28 mouse cellular contexts compared by ENCODE assay signal in genomic region chr14:119892922-119893321, GRCm38 (mm10).
A peak's percentile ranks its signal among the peaks of the same experiment; 100 is the strongest.
DNase-seq lines count a peak whose midpoint lies in the region; ATAC-seq and TF ChIP-seq lines count a peak whose summit lies in the region.
"Had no signal": no experiment of that assay in that cellular context is flagged by ENCODE, and none has a peak within 500 bp of the region (broad histone marks: within the 10 kb centered on the region; RNA-seq: fewer than 3 reads in every experiment).

No protein-coding gene starts in this region.

- no peaks in the 10 kb centered on the region for H3K4me1 ChIP-seq in hindbrain, embryonic 14.5 days (replicated peaks; ENCODE audit: control insufficient read depth, insufficient read depth, low read length)
- no peaks in the 10 kb centered on the region for H3K4me1 ChIP-seq in hindbrain, postnatal 0 days (ENCODE audit: insufficient read depth, low read length)
- H3K4me1 ChIP-seq in midbrain, embryonic 13.5 days (replicated peaks): no peaks in the 10 kb centered on the region; the same call in 1 of the 2 replicates
- no peaks in the 10 kb centered on the region for H3K4me1 ChIP-seq in midbrain, embryonic 11.5 days (ENCODE audit: control insufficient read depth, insufficient read depth, low read length)
- H3K4me1 ChIP-seq in midbrain, embryonic 16.5 days (ENCODE audit: control insufficient read depth, insufficient read depth, low read length): no peaks in the 10 kb centered on the region
- H3K4me1 ChIP-seq: embryonic facial prominence, embryonic 12.5 days; embryonic facial prominence, embryonic 15.5 days; heart, embryonic 10.5 days had no signal

- H3K9me3 ChIP-seq in hindbrain, embryonic 14.5 days (ENCODE audit: control insufficient read depth, low read length): no peaks in the 10 kb centered on the region
- no peaks in the 10 kb centered on the region for H3K9me3 ChIP-seq in hindbrain, postnatal 0 days (ENCODE audit: low read length)
- H3K9me3 ChIP-seq in midbrain, embryonic 13.5 days: no peaks in the 10 kb centered on the region
- no peaks in the 10 kb centered on the region for H3K9me3 ChIP-seq in midbrain, embryonic 11.5 days (ENCODE audit: control insufficient read depth, low read length)
- no peaks in the 10 kb centered on the region for H3K9me3 ChIP-seq in midbrain, embryonic 16.5 days (replicated peaks; ENCODE audit: control insufficient read depth, low read length, poor library complexity, severe bottlenecking)
- H3K9me3 ChIP-seq: embryonic facial prominence, embryonic 12.5 days; embryonic facial prominence, embryonic 15.5 days; heart, embryonic 10.5 days; heart, embryonic 13.5 days had no signal

- no peaks in the 10 kb centered on the region for H3K36me3 ChIP-seq in hindbrain, embryonic 14.5 days (replicated peaks; ENCODE audit: control insufficient read depth, insufficient read depth)
- H3K36me3 ChIP-seq in hindbrain, postnatal 0 days (ENCODE audit: insufficient read depth, low read length): no peaks in the 10 kb centered on the region
- no peaks in the 10 kb centered on the region for H3K36me3 ChIP-seq in midbrain, embryonic 13.5 days
- no peaks in the 10 kb centered on the region for H3K36me3 ChIP-seq in midbrain, embryonic 11.5 days (ENCODE audit: control insufficient read depth, insufficient read depth, low read length)
- H3K36me3 ChIP-seq in midbrain, embryonic 16.5 days (ENCODE audit: control insufficient read depth, insufficient read depth, low read length): no peaks in the 10 kb centered on the region
- H3K36me3 ChIP-seq: embryonic facial prominence, embryonic 12.5 days; embryonic facial prominence, embryonic 15.5 days; G1E; heart, embryonic 10.5 days; heart, embryonic 13.5 days had no signal

- H3K4me2 ChIP-seq in hindbrain, embryonic 14.5 days (replicated peaks): no peak overlapping the region
- no peak overlapping the region for H3K4me2 ChIP-seq in hindbrain, postnatal 0 days (ENCODE audit: low read depth, low read length)
- H3K4me2 ChIP-seq in midbrain, embryonic 13.5 days (replicated peaks): no peak overlapping the region
- H3K4me2 ChIP-seq in midbrain, embryonic 11.5 days: no peak overlapping the region
- H3K4me2 ChIP-seq in midbrain, embryonic 16.5 days (ENCODE audit: low read length): no peak overlapping the region
- H3K4me2 ChIP-seq: embryonic facial prominence, embryonic 12.5 days; embryonic facial prominence, embryonic 15.5 days; heart, embryonic 13.5 days had no signal

- no peak overlapping the region for H3K4me3 ChIP-seq in hindbrain, embryonic 14.5 days (replicated peaks; ENCODE audit: low read length)
- H3K4me3 ChIP-seq in hindbrain, postnatal 0 days (ENCODE audit: low read length): no peak overlapping the region
- H3K4me3 ChIP-seq in midbrain, embryonic 13.5 days (replicated peaks): no peak overlapping the region
- no peak overlapping the region for H3K4me3 ChIP-seq in midbrain, embryonic 11.5 days (ENCODE audit: low read depth, low read length)
- H3K4me3 ChIP-seq in midbrain, embryonic 16.5 days (ENCODE audit: low read depth, low read length): no peak overlapping the region
- H3K4me3 ChIP-seq: embryonic facial prominence, embryonic 12.5 days; embryonic facial prominence, embryonic 15.5 days; gastrocnemius, adult 2 months; heart, embryonic 10.5 days; heart, embryonic 13.5 days had no signal

- no peak overlapping the region for H3K27ac ChIP-seq in hindbrain, embryonic 14.5 days
- no peak overlapping the region for H3K27ac ChIP-seq in hindbrain, postnatal 0 days
- H3K27ac ChIP-seq in midbrain, embryonic 13.5 days: no peak overlapping the region
- H3K27ac ChIP-seq in midbrain, embryonic 11.5 days (ENCODE audit: low read depth, low read length): no peak overlapping the region
- H3K27ac ChIP-seq in midbrain, embryonic 16.5 days (ENCODE audit: low read length): no peak overlapping the region
- H3K27ac ChIP-seq: embryonic facial prominence, embryonic 12.5 days; embryonic facial prominence, embryonic 15.5 days; gastrocnemius, adult 2 months; heart, embryonic 10.5 days; heart, embryonic 13.5 days had no signal

- H3K27me3 ChIP-seq in hindbrain, embryonic 14.5 days (ENCODE audit: control insufficient read depth, insufficient read depth, low read length): no peaks in the 10 kb centered on the region
- no peaks in the 10 kb centered on the region for H3K27me3 ChIP-seq in hindbrain, postnatal 0 days (ENCODE audit: insufficient read depth, low read length)
- no peaks in the 10 kb centered on the region for H3K27me3 ChIP-seq in midbrain, embryonic 13.5 days
- H3K27me3 ChIP-seq in midbrain, embryonic 11.5 days (ENCODE audit: control insufficient read depth, insufficient read depth, low read length): no peaks in the 10 kb centered on the region
- no peaks in the 10 kb centered on the region for H3K27me3 ChIP-seq in midbrain, embryonic 16.5 days (ENCODE audit: control insufficient read depth, insufficient read depth, low read depth, low read length)
- H3K27me3 ChIP-seq: CH12.LX; embryonic facial prominence, embryonic 12.5 days; embryonic facial prominence, embryonic 15.5 days; heart, embryonic 13.5 days; Patski had no signal

- TF ChIP-seq POLR2A in brain, embryonic 14.5 days (IDR thresholded peaks at IDR 0.05; ENCODE audit: borderline replicate concordance, extremely low read depth, insufficient read depth, insufficient read length, poor library complexity, severe bottlenecking): no peak

- 74% methylated on average over 8 of the region's 8 CpGs for WGBS in hindbrain, embryonic 14.5 days
- WGBS in hindbrain, postnatal 0 days: 77% methylated on average over 8 of the region's 8 CpGs
- 76% methylated on average over 8 of the region's 8 CpGs for WGBS in midbrain, embryonic 13.5 days
- 89% methylated on average over 8 of the region's 8 CpGs for WGBS in midbrain, embryonic 11.5 days
- 65% methylated on average over 8 of the region's 8 CpGs for WGBS in midbrain, embryonic 16.5 days

- DNase-seq in hindbrain, embryonic 14.5 days (ENCODE audit: low spot score): no peak
- no peak for DNase-seq in hindbrain, postnatal 0 days (ENCODE audit: low spot score)
- no peak for DNase-seq in midbrain, embryonic 11.5 days (ENCODE audit: low spot score, missing footprints)
- peak; percentile 53 for DNase-seq in brain, embryonic 14.5 days (ENCODE audit: low read depth)
- no peak for DNase-seq in right cerebral cortex, adult 2 months (ENCODE audit: low spot score in 2 of 2)
- DNase-seq: adrenal gland, postnatal 10 days; adrenal gland, postnatal 36 days; B cell, adult 2 months; cerebellum, adult 11 months; cerebellum, adult 2 months; cerebellum, adult 9-11 months; cerebellum, postnatal 25 days; forebrain, postnatal 0 days; gastrocnemius, adult 2 months; gastrocnemius, postnatal 25 days; heart, adult 18-20 months; heart, postnatal 14 days; heart, postnatal 4 days had no signal

- TF ChIP-seq CTCF in hindbrain, postnatal 0 days (IDR thresholded peaks at IDR 0.05; ENCODE audit: low read depth): no peak
- no peak for TF ChIP-seq CTCF in brain, embryonic 14.5 days (IDR thresholded peaks at IDR 0.05; ENCODE audit: borderline replicate concordance, extremely low read depth, insufficient read depth, insufficient read length)

- no peak overlapping the region for H3K9ac ChIP-seq in hindbrain, embryonic 14.5 days
- no peak overlapping the region for H3K9ac ChIP-seq in hindbrain, postnatal 0 days (replicated peaks; ENCODE audit: low read length)
- H3K9ac ChIP-seq in midbrain, embryonic 13.5 days (replicated peaks): no peak overlapping the region
- H3K9ac ChIP-seq in midbrain, embryonic 11.5 days (ENCODE audit: low read length): no peak overlapping the region
- H3K9ac ChIP-seq in midbrain, embryonic 16.5 days (ENCODE audit: low read depth, low read length): no peak overlapping the region
- H3K9ac ChIP-seq: embryonic facial prominence, embryonic 12.5 days; embryonic facial prominence, embryonic 15.5 days; forebrain, postnatal 0 days; heart, embryonic 13.5 days had no signal

- 0 out of 2 replicates have a peak, but pooled peaks have one; percentile 31 for ATAC-seq in hindbrain, embryonic 14.5 days (ENCODE audit: low FRiP score)
- ATAC-seq in hindbrain, postnatal 0 days: no peak
- ATAC-seq in midbrain, embryonic 13.5 days: peak; percentile 66
- no peak for ATAC-seq in midbrain, embryonic 11.5 days (ENCODE audit: low FRiP score)
- peak; percentile 32; the same call in 1 of the 2 replicates for ATAC-seq in midbrain, embryonic 16.5 days
- ATAC-seq: forebrain, embryonic 14.5 days; forebrain, postnatal 0 days; Patski had no signal

Comparison
In these comparisons a context has a peak if more than half of its experiments do, and no peak if none do; other contexts are left out.
1. ATAC-seq: peak in hindbrain, embryonic 14.5 days (single experiment), midbrain, embryonic 13.5 days (single experiment) and midbrain, embryonic 16.5 days (single experiment); none in hindbrain, postnatal 0 days (single experiment) and midbrain, embryonic 11.5 days (single experiment).